Mouse (Mus musculus) testis, adult 2 months (tissue): Measurements from ENCODE around the gene Ttyh1.

Experiments
- CTCF ChIP-seq: fragments of 200-500 bp; IDR thresholded peaks from 2 replicates; pipeline ENCODE4 v1.5.1; 2012; ENCODE audit warnings: low read depth, mild to moderate bottlenecking, inconsistent platforms, low read length, moderate library complexity; ENCODE audit not compliant: control insufficient read depth, insufficient read depth, insufficient replicate concordance
- POLR2A ChIP-seq: fragments of 200-500 bp; IDR thresholded peaks from 2 replicates; pipeline ENCODE4 v1.6.1; 2012; ENCODE audit warnings: low read depth, mild to moderate bottlenecking, inconsistent platforms, low read length, moderate library complexity; ENCODE audit not compliant: control insufficient read depth

DNA sequence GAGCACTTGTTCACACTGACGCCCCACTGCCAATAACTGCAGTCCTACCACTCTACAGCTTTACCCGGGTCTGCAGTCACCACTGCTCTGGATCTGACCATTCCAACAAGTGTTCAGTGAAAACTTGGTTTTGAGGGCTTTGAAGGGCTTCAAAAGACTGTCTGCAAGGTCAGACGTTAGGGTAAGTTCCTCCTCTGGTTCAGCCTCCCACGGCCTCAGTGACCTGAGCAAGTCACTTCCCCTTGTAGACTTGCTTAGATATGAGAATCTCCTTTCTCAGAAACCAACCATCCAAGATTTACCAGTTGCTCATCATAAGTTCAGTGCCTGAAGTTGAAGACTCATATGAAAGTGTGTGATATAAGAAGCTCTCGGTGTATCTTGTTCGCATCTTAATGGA lies 48.1 kb upstream of the Ttyh1 start:
- TF ChIP-seq POLR2A (no peak), CTCF (no peak)
